ENCODE assay signal across 25 mouse cellular contexts in genomic region chr2:35400739-35401138, GRCm38 (mm10). TPM values are rescaled to one million over a fixed set of nuclear protein-coding genes. Genes with fewer than 3 reads are reported as not detected.
"Had no signal": no experiment of that assay in that cellular context is flagged by ENCODE, and none has a peak within 500 bp of the region (broad histone marks: within the 10 kb centered on the region; RNA-seq: fewer than 3 reads in every experiment).

No protein-coding gene starts in this region.

- H3K4me3 ChIP-seq: kidney, embryonic 15.5 days; layer of hippocampus, adult 2 months; limb, embryonic 10.5 days; limb, embryonic 13.5 days; liver, embryonic 13.5 days had no signal

- H3K36me3 ChIP-seq: limb, embryonic 10.5 days had no signal

- H3K27me3 ChIP-seq: kidney, embryonic 15.5 days; limb, embryonic 13.5 days; liver, embryonic 13.5 days had no signal

- DNase-seq: kidney, adult 11 months; kidney, adult 8-10 months; kidney, postnatal 14 days; layer of hippocampus, adult 9-11 months; liver, embryonic 13.5 days; lung, embryonic 14.5 days; midbrain, embryonic 14.5 days; right cerebral cortex, postnatal 14 days; right cerebral cortex, postnatal 4 days; thymus, adult 2 months; thymus, postnatal 14 days; thymus, postnatal 4 days had no signal

- H3K27ac ChIP-seq: kidney, embryonic 15.5 days; layer of hippocampus, adult 2 months; limb, embryonic 10.5 days; limb, embryonic 13.5 days; liver, embryonic 13.5 days; macrophage had no signal

- H3K9ac ChIP-seq: kidney, embryonic 15.5 days; limb, embryonic 13.5 days; liver, embryonic 13.5 days; lung, embryonic 14.5 days had no signal

- H3K9me3 ChIP-seq: kidney, embryonic 15.5 days; limb, embryonic 10.5 days; limb, embryonic 13.5 days; liver, embryonic 13.5 days had no signal

- H3K4me2 ChIP-seq: kidney, embryonic 15.5 days; limb, embryonic 13.5 days; liver, embryonic 13.5 days; lung, embryonic 14.5 days had no signal

- ATAC-seq: lung, postnatal 0 days had no signal

- H3K4me1 ChIP-seq: limb, embryonic 10.5 days; limb, embryonic 13.5 days had no signal

RNA-seq across cellular contexts. Expression of gene 4930402F06Rik, which starts 3.8 kb away (rescaled TPM):
- polyA plus RNA-seq: kidney, embryonic 15.5 days; large intestine, adult 2 months; limb, embryonic 10.5 days; limb, embryonic 13.5 days; liver, adult 2 months; liver, embryonic 13.5 days; liver, embryonic 16.5 days; lung, embryonic 14.5 days; lung, postnatal 0 days; macrophage; midbrain, embryonic 14.5 days; midbrain, postnatal 0 days; neural tube, embryonic 11.5 days; neural tube, embryonic 14.5 days; stomach, embryonic 14.5 days; thymus, adult 2 months had no signal

RNA-seq across cellular contexts. Expression of gene 4930568D16Rik, which starts 33.2 kb away (rescaled TPM):
- polyA plus RNA-seq: kidney, embryonic 15.5 days; large intestine, adult 2 months; limb, embryonic 10.5 days; limb, embryonic 13.5 days; liver, adult 2 months; liver, embryonic 13.5 days; liver, embryonic 16.5 days; lung, embryonic 14.5 days; lung, postnatal 0 days; macrophage; midbrain, embryonic 14.5 days; midbrain, postnatal 0 days; neural tube, embryonic 11.5 days; neural tube, embryonic 14.5 days; stomach, embryonic 14.5 days; thymus, adult 2 months had no signal
